Comparison of ENCODE assay signal across 30 mouse cellular contexts in the genomic region with DNA sequence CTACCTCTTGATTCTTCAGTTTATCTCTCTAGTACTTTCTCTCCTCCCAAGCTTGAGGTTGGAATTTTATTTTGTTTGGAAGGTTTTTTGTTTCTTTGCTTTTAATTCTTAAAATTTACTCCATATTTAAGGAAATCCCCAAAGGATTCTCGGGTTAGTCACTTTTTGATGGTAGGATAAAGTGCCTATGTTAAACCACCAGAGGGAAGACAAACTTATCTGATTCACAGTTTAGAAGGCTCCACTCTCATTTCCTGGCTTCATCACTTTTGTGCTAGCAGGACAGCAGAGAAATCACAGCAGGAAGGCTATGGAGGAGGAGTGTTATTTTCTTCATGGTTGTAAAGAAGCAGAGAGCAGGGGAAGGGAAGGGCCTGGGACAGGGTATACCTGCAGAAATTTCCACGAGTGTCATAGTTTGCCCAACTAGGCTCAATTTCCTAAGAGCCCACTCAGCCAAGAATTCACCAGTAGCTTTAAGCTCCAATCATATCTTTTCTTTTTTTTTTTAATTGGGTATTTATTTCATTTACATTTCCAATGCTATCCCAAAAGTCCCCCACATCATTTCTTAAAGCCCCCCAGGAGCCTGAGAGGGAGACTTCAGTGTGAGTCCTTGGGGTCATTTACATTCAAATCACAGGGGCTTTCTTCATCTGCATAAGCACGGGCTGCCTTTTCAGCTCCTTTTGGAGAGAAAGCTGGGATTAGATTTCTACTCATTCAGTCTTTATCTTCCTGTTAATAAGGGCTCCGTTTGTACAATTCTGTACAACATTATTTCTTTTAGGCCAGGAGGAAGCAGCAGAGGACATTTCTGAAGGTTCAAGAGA. TPM values are rescaled to one million over a fixed set of nuclear protein-coding genes. Genes with fewer than 3 reads are reported as not detected.
DNase-seq lines count a peak whose midpoint lies in the region; ATAC-seq and TF ChIP-seq lines count a peak whose summit lies in the region.
"Had no signal": no experiment of that assay in that cellular context is flagged by ENCODE, and none has a peak within 500 bp of the region (broad histone marks: within the 10 kb centered on the region; RNA-seq: fewer than 3 reads in every experiment).

No protein-coding gene starts in this region.

- peaks cover 10% of the 10 kb centered on the region for H3K4me1 ChIP-seq in forebrain, embryonic 12.5 days
- H3K4me1 ChIP-seq in forebrain, embryonic 13.5 days = peaks cover 8% of the 10 kb centered on the region; the same call in 1 of the 2 replicates
- H3K4me1 ChIP-seq in kidney, postnatal 0 days (replicated peaks; ENCODE audit: insufficient read depth, low read length) = no peaks in the 10 kb centered on the region
- H3K4me1 ChIP-seq in ES-Bruce4 (ENCODE audit: control insufficient read depth, insufficient read depth, low read length) = peaks cover 10% of the 10 kb centered on the region
- H3K4me1 ChIP-seq: embryonic facial prominence, embryonic 12.5 days; hindbrain, embryonic 15.5 days; limb, embryonic 13.5 days; megakaryocyte, embryonic 14.5 days had no signal

- no peak for TF ChIP-seq EP300 in ES-Bruce4 (IDR thresholded peaks at IDR 0.05; ENCODE audit: insufficient read depth, low read depth, low read length)

- no peaks in the 10 kb centered on the region for H3K9me3 ChIP-seq in forebrain, embryonic 12.5 days
- H3K9me3 ChIP-seq in forebrain, embryonic 13.5 days (replicated peaks) = no peaks in the 10 kb centered on the region
- H3K9me3 ChIP-seq in kidney, postnatal 0 days (replicated peaks; ENCODE audit: low read length) = no peaks in the 10 kb centered on the region
- H3K9me3 ChIP-seq in ES-Bruce4 (replicated peaks; ENCODE audit: control insufficient read depth, insufficient read depth, low read length, poor library complexity, severe bottlenecking) = no peaks in the 10 kb centered on the region
- H3K9me3 ChIP-seq: embryonic facial prominence, embryonic 12.5 days; heart, embryonic 13.5 days; hindbrain, embryonic 15.5 days; limb, embryonic 13.5 days; megakaryocyte, embryonic 14.5 days had no signal

- no peak for TF ChIP-seq CTCF in kidney, postnatal 0 days (IDR thresholded peaks at IDR 0.05; ENCODE audit: low read depth)
- no peak for TF ChIP-seq CTCF in ES-Bruce4 (IDR thresholded peaks at IDR 0.05; ENCODE audit: low read depth, low read length)
- TF ChIP-seq CTCF in brain, embryonic 14.5 days (IDR thresholded peaks at IDR 0.05; ENCODE audit: borderline replicate concordance, extremely low read depth, insufficient read depth, insufficient read length) = no peak

- H3K4me2 ChIP-seq in forebrain, embryonic 12.5 days = no peak overlapping the region
- no peak overlapping the region for H3K4me2 ChIP-seq in forebrain, embryonic 13.5 days
- H3K4me2 ChIP-seq in kidney, postnatal 0 days (ENCODE audit: low read length) = no peak overlapping the region
- H3K4me2 ChIP-seq: embryonic facial prominence, embryonic 12.5 days; heart, embryonic 13.5 days; hindbrain, embryonic 15.5 days; limb, embryonic 13.5 days; liver, embryonic 11.5 days had no signal

- no peak overlapping the region for H3K4me3 ChIP-seq in forebrain, embryonic 12.5 days (replicated peaks)
- no peak overlapping the region for H3K4me3 ChIP-seq in forebrain, embryonic 13.5 days
- no peak overlapping the region for H3K4me3 ChIP-seq in kidney, postnatal 0 days (replicated peaks; ENCODE audit: low read depth, low read length)
- no peak overlapping the region for H3K4me3 ChIP-seq in ES-Bruce4 (ENCODE audit: low read depth, low read length)
- H3K4me3 ChIP-seq: embryonic facial prominence, embryonic 12.5 days; heart, embryonic 13.5 days; hindbrain, embryonic 15.5 days; limb, embryonic 13.5 days; megakaryocyte, embryonic 14.5 days had no signal

- no peak overlapping the region for H3K9ac ChIP-seq in forebrain, embryonic 12.5 days
- H3K9ac ChIP-seq in forebrain, embryonic 13.5 days = no peak overlapping the region
- no peak overlapping the region for H3K9ac ChIP-seq in kidney, postnatal 0 days (ENCODE audit: low read depth, low read length)
- no peak overlapping the region for H3K9ac ChIP-seq in ES-Bruce4 (ENCODE audit: low read depth, poor library complexity, severe bottlenecking)
- H3K9ac ChIP-seq: embryonic facial prominence, embryonic 12.5 days; heart, embryonic 13.5 days; hindbrain, embryonic 15.5 days; limb, embryonic 13.5 days; liver, postnatal 0 days had no signal

- no peaks in the 10 kb centered on the region for H3K27me3 ChIP-seq in forebrain, embryonic 12.5 days
- H3K27me3 ChIP-seq in forebrain, embryonic 13.5 days = no peaks in the 10 kb centered on the region
- no peaks in the 10 kb centered on the region for H3K27me3 ChIP-seq in kidney, postnatal 0 days (ENCODE audit: insufficient read depth, low read length)
- H3K27me3 ChIP-seq in ES-Bruce4 (ENCODE audit: control insufficient read depth, insufficient read depth, low read length, poor library complexity, severe bottlenecking) = no peaks in the 10 kb centered on the region
- H3K27me3 ChIP-seq: embryonic facial prominence, embryonic 12.5 days; heart, embryonic 13.5 days; hindbrain, embryonic 15.5 days; limb, embryonic 13.5 days; megakaryocyte, embryonic 14.5 days had no signal

- no peak for TF ChIP-seq POLR2A in ES-Bruce4 (IDR thresholded peaks at IDR 0.05; ENCODE audit: insufficient read depth, low read length)
- TF ChIP-seq POLR2A in brain, embryonic 14.5 days (IDR thresholded peaks at IDR 0.05; ENCODE audit: borderline replicate concordance, extremely low read depth, insufficient read depth, insufficient read length, poor library complexity, severe bottlenecking) = no peak

- H3K36me3 ChIP-seq in forebrain, embryonic 12.5 days (replicated peaks) = no peaks in the 10 kb centered on the region
- H3K36me3 ChIP-seq in forebrain, embryonic 13.5 days (ENCODE audit: poor library complexity, severe bottlenecking) = no peaks in the 10 kb centered on the region
- H3K36me3 ChIP-seq in kidney, postnatal 0 days (ENCODE audit: insufficient read depth, low read length) = no peaks in the 10 kb centered on the region
- H3K36me3 ChIP-seq in ES-Bruce4 (ENCODE audit: control insufficient read depth, insufficient read depth, low read length, poor library complexity, severe bottlenecking) = no peaks in the 10 kb centered on the region
- H3K36me3 ChIP-seq: embryonic facial prominence, embryonic 12.5 days; heart, embryonic 13.5 days; hindbrain, embryonic 15.5 days; limb, embryonic 13.5 days had no signal

- WGBS in forebrain, embryonic 12.5 days = 14% methylated on average over 4 of the region's 4 CpGs
- 9% methylated on average over 4 of the region's 4 CpGs for WGBS in forebrain, embryonic 13.5 days
- 34% methylated on average over 4 of the region's 4 CpGs for WGBS in kidney, postnatal 0 days

- peak; percentile 18; the same call in 1 of the 2 replicates for ATAC-seq in forebrain, embryonic 12.5 days (ENCODE audit: low FRiP score)
- no peak for ATAC-seq in forebrain, embryonic 13.5 days
- no peak for ATAC-seq in kidney, postnatal 0 days (replicated peaks; ENCODE audit: low FRiP score, low read depth)
- ATAC-seq in monocyte, adult 5-6 weeks (replicated peaks; ENCODE audit: insufficient number of reproducible peaks, low FRiP score, low TSS enrichment, poor library complexity, severe bottlenecking) = no peak
- ATAC-seq: liver, postnatal 0 days had no signal

- H3K27ac ChIP-seq in forebrain, embryonic 12.5 days = peak overlapping the region; percentile 31; the same call in 1 of the 2 replicates
- no peak overlapping the region for H3K27ac ChIP-seq in forebrain, embryonic 13.5 days
- H3K27ac ChIP-seq in kidney, postnatal 0 days = no peak overlapping the region
- peak overlapping the region; percentile 93 for H3K27ac ChIP-seq in ES-Bruce4 (ENCODE audit: insufficient read depth, low read length)
- H3K27ac ChIP-seq: embryonic facial prominence, embryonic 12.5 days; heart, embryonic 13.5 days; hindbrain, embryonic 15.5 days; limb, embryonic 13.5 days had no signal

- peak; percentile 24 for DNase-seq in kidney, postnatal 0 days (ENCODE audit: low spot score)
- no peak for DNase-seq in kidney, postnatal 25 days
- DNase-seq in brain, embryonic 14.5 days (ENCODE audit: low read depth) = peak; percentile 53
- DNase-seq: adrenal gland, postnatal 10 days; cerebellum, adult 11-12 months; cerebellum, adult 9-11 months; embryo, embryonic 11 days; gastrocnemius, postnatal 10 days; heart, postnatal 10 days; kidney, adult 18-20 months; liver, postnatal 0 days; lung, postnatal 36 days; retina, postnatal 1 day; right cerebral cortex, postnatal 14 days; thymus, postnatal 4 days had no signal

RNA-seq across cellular contexts. Expression of a gene that starts 46.8 kb away (rescaled TPM):
- 2.3 and 2.5 TPM in 2 replicates for polyA plus RNA-seq in forebrain, embryonic 12.5 days (2016; fragmentation: Nextera tagmentation; extraction: Ambion mirVana)
- 2.1 TPM in 2 replicates for polyA plus RNA-seq in forebrain, embryonic 13.5 days (2015; fragmentation: Nextera tagmentation; extraction: Ambion mirVana)
- 13.9 and 14.2 TPM in 2 replicates for polyA plus RNA-seq in kidney, postnatal 0 days (2015; fragmentation: Nextera tagmentation; extraction: Ambion mirVana)
- 27.0 and 28.2 TPM in 2 replicates for polyA plus RNA-seq in ES-Bruce4 (2011; ENCODE audit: insufficient read depth, insufficient read length, low read depth, missing spikeins)
- 3.9 and 4.0 TPM in 2 replicates for polyA plus RNA-seq in brain, embryonic 14.5 days (2012; rRNA removed)
- 0.95 to 2.3 TPM (median 1.8 TPM) in 3 replicates for total RNA-seq in monocyte, adult 5-6 weeks (2017)

RNA-seq across cellular contexts. Expression of a gene that starts 46.9 kb away (rescaled TPM):
- polyA plus RNA-seq in forebrain, embryonic 12.5 days (2016; fragmentation: Nextera tagmentation; extraction: Ambion mirVana) = 0.86 and 1.3 TPM in 2 replicates
- polyA plus RNA-seq in forebrain, embryonic 13.5 days (2015; fragmentation: Nextera tagmentation; extraction: Ambion mirVana) = not detected in 2 replicates
- polyA plus RNA-seq in kidney, postnatal 0 days (2015; fragmentation: Nextera tagmentation; extraction: Ambion mirVana) = 8.6 and 10.1 TPM in 2 replicates
- polyA plus RNA-seq in ES-Bruce4 (2011; ENCODE audit: insufficient read depth, insufficient read length, low read depth, missing spikeins) = not detected in 2 replicates
- 0.24 and 0.38 TPM in 2 replicates for polyA plus RNA-seq in brain, embryonic 14.5 days (2012; rRNA removed)
- not detected in 3 replicates for total RNA-seq in monocyte, adult 5-6 weeks (2017)
- total RNA-seq: gastrocnemius, postnatal 10 days; hematopoietic stem cell, adult 5-6 weeks; left cerebral cortex, adult 8-10 months; left cerebral cortex, postnatal 36 days had no signal
- polyA plus RNA-seq: hindbrain, embryonic 15.5 days; liver, embryonic 11.5 days; liver, postnatal 0 days; neural tube, embryonic 14.5 days; testis, adult 2 months had no signal

Comparison
In these comparisons a context has a peak if more than half of its experiments do, and no peak if none do; other contexts are left out.
1. H3K27ac ChIP-seq: peak in forebrain, embryonic 12.5 days (single experiment) and ES-Bruce4 (single experiment); none in forebrain, embryonic 13.5 days (single experiment) and kidney, postnatal 0 days (single experiment).
2. DNase-seq: peak in kidney, postnatal 0 days (single experiment) and brain, embryonic 14.5 days (single experiment); none in kidney, postnatal 25 days (0 of 2).